Mouse (Mus musculus) liver, embryonic 14.5 days (tissue): ENCODE measurements around the gene Spryd4.

ENCODE experiments used
- CTCF ChIP-seq: IDR thresholded peaks from 2 replicates; pipeline ENCODE4 v1.5.1; 2016; ENCODE audit warnings: antibody characterized with exemption, low read depth, control low read depth
- EP300 ChIP-seq: IDR thresholded peaks from 2 replicates; pipeline ENCODE4 v1.6.1; 2016; ENCODE audit warnings: antibody characterized with exemption, low read depth

- TF ChIP-seq CTCF: no peak
- TF ChIP-seq EP300: no peak
These were observed 44.5 kb downstream of the Spryd4 start for GRCm38 (mm10) chr10:128167091-128167490.
